Mouse (Mus musculus): ENCODE data around the gene Hsd17b13. TPM values are rescaled to one million over a fixed set of nuclear protein-coding genes. Genes with fewer than 3 reads are reported as not detected.

The Hsd17b13 gene
- total and polyA plus RNA-seq, 2 experiments = 179 to 252 TPM

DNA sequence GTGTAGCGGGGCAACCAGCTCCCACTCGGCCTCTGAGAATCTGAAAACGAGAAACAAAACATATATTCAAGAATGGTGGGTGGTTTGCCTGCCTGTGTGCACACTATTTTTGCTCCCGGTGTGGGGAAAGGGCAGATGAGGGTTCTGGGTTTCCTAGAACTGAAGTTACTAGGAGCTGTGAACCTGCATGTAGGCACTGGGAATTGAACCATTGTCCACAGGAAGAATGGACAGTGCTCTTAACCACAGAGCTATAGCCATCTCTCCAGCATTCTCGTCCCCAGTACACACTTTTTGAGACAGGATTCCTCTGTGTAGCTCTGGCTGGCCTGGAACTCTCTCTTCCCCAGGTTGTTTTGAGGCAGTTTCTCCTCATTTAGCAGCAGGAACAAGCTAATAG, 45.3 kb upstream of the Hsd17b13 start:
- Histone ChIP-seq H3K4me3 (ENCODE audit: insufficient read depth, low read depth, low read length) (no peak overlapping the region), H3K27ac (replicated peaks; ENCODE audit: insufficient read depth, low read depth, low read length) (no peak overlapping the region; the same call in 1 of the 2 replicates), H3K27me3 (ENCODE audit: control insufficient read depth, insufficient read depth, low read length) (no peaks in the 10 kb centered on the region), H3K36me3 (ENCODE audit: control insufficient read depth, insufficient read depth, low read length) (peaks cover 5% of the 10 kb centered on the region; the same call in 1 of the 2 replicates), H3K4me1 (ENCODE audit: control insufficient read depth, insufficient read depth, low read length) (peaks cover 19% of the 10 kb centered on the region), H3K79me2 (ENCODE audit: control insufficient read depth, insufficient read depth, low read length) (peaks cover 24% of the 10 kb centered on the region), H3K9ac (ENCODE audit: low read depth, low read length) (no peak overlapping the region)
- DNase-seq (ENCODE audit: extremely low read depth, low read depth, low spot score) = no peak
- TF ChIP-seq CTCF (IDR thresholded peaks at IDR 0.05; ENCODE audit: low read depth, low read length) (no peak), POLR2A (IDR thresholded peaks at IDR 0.05; ENCODE audit: extremely low read depth, insufficient read depth, low read length) (no peak)
- 65% methylated on average over 5 of the region's 5 CpGs for WGBS

GRCm38 (mm10) chr5:104021597-104022378, 44.6 kb upstream of the Hsd17b13 start, which contains the start of gene Hsd17b11:
Gene Hsd17b11 (minus strand): TSS chr5:104021919.
- Histone ChIP-seq H3K36me3 (ENCODE audit: control insufficient read depth, insufficient read depth, low read length) (peaks cover 12% of the 10 kb centered on the region; the same call in 1 of the 2 replicates), H3K27me3 (ENCODE audit: control insufficient read depth, insufficient read depth, low read length) (no peaks in the 10 kb centered on the region), H3K27ac (replicated peaks; ENCODE audit: insufficient read depth, low read depth, low read length) (peak within 1 kb of the TSS; percentile 81), H3K4me3 (ENCODE audit: insufficient read depth, low read depth, low read length) (peak within 1 kb of the TSS; percentile 35), H3K79me2 (ENCODE audit: control insufficient read depth, insufficient read depth, low read length) (peaks cover 27% of the 10 kb centered on the region), H3K9ac (ENCODE audit: low read depth, low read length) (peak within 1 kb of the TSS; percentile 73), H3K4me1 (ENCODE audit: control insufficient read depth, insufficient read depth, low read length) (peaks cover 19% of the 10 kb centered on the region)
- peak; percentile 90 for DNase-seq (ENCODE audit: extremely low read depth, low read depth, low spot score)
- WGBS = under 1% methylated on average over 31 of the region's 31 CpGs
- peak; percentile 56 for TF ChIP-seq POLR2A (IDR thresholded peaks at IDR 0.05; ENCODE audit: extremely low read depth, insufficient read depth, low read length)
- TF ChIP-seq CTCF (IDR thresholded peaks at IDR 0.05; ENCODE audit: low read depth, low read length) = 0 out of 2 replicates have a peak, but pooled peaks have one; percentile 1

DNA sequence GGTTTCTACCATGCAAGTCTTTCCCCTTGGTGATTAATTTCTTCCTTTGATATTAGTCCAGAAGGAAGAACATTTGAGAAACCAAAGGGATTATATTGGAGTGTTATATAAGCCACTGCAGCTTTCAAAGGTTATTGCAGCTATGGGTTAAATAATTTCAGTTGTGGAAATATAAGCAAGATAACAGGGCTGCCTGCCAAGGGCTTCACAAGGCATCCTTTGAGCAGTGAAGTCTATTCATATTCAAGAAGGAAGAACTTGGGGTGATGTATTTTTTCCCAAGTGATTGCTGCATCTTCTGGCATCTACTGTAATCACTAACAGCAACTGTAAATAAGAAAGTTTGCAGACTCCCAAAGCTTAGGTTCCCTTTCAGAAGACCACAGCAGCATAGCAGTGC, 34.2 kb upstream of the Hsd17b13 start:
- H3K36me3 ChIP-seq (ENCODE audit: control insufficient read depth, insufficient read depth, low read length) = peaks cover 44% of the 10 kb centered on the region
- no peak overlapping the region for H3K9ac ChIP-seq (ENCODE audit: low read depth, low read length)
- no peak for DNase-seq (ENCODE audit: extremely low read depth, low read depth, low spot score)
- H3K79me2 ChIP-seq (ENCODE audit: control insufficient read depth, insufficient read depth, low read length) = peaks cover 3% of the 10 kb centered on the region; the same call in 1 of the 2 replicates
- no peaks in the 10 kb centered on the region for H3K4me1 ChIP-seq (ENCODE audit: control insufficient read depth, insufficient read depth, low read length)
- H3K27ac ChIP-seq (replicated peaks; ENCODE audit: insufficient read depth, low read depth, low read length) = no peak overlapping the region
- no peak overlapping the region for H3K4me3 ChIP-seq (ENCODE audit: insufficient read depth, low read depth, low read length)
- H3K27me3 ChIP-seq (ENCODE audit: control insufficient read depth, insufficient read depth, low read length) = no peaks in the 10 kb centered on the region
- TF ChIP-seq CTCF (IDR thresholded peaks at IDR 0.05; ENCODE audit: low read depth, low read length) (no peak), POLR2A (IDR thresholded peaks at IDR 0.05; ENCODE audit: extremely low read depth, insufficient read depth, low read length) (no peak)

DNA sequence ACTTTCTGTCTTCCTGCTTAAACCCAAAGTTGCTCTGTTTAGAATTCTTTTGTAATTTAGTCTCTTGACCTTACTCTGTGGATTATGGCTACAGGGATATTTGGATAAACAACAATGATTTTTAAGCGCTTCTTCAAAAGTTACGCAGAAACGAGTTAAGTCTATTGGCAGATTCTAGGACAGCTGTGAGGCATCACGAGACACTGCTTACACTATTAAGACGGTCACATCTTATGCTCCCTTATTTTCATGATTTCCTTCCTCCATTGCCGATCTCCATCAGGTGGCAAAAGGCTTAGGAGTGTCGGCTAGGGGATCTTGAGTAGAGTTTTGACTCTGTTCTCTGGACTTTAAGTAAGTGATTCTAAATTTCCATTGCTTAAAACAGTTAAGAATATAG, 33.1 kb upstream of the Hsd17b13 start:
- Histone ChIP-seq H3K27ac (replicated peaks; ENCODE audit: insufficient read depth, low read depth, low read length) (no peak overlapping the region), H3K4me3 (ENCODE audit: insufficient read depth, low read depth, low read length) (no peak overlapping the region), H3K27me3 (ENCODE audit: control insufficient read depth, insufficient read depth, low read length) (no peaks in the 10 kb centered on the region), H3K4me1 (ENCODE audit: control insufficient read depth, insufficient read depth, low read length) (no peaks in the 10 kb centered on the region), H3K36me3 (ENCODE audit: control insufficient read depth, insufficient read depth, low read length) (peaks cover 43% of the 10 kb centered on the region), H3K79me2 (ENCODE audit: control insufficient read depth, insufficient read depth, low read length) (no peaks in the 10 kb centered on the region), H3K9ac (ENCODE audit: low read depth, low read length) (no peak overlapping the region)
- DNase-seq (ENCODE audit: extremely low read depth, low read depth, low spot score) = no peak
- WGBS = 91% methylated on average over 7 of the region's 7 CpGs
- no peak for TF ChIP-seq CTCF (IDR thresholded peaks at IDR 0.05; ENCODE audit: low read depth, low read length)
- TF ChIP-seq POLR2A (IDR thresholded peaks at IDR 0.05; ENCODE audit: extremely low read depth, insufficient read depth, low read length) = no peak

DNA sequence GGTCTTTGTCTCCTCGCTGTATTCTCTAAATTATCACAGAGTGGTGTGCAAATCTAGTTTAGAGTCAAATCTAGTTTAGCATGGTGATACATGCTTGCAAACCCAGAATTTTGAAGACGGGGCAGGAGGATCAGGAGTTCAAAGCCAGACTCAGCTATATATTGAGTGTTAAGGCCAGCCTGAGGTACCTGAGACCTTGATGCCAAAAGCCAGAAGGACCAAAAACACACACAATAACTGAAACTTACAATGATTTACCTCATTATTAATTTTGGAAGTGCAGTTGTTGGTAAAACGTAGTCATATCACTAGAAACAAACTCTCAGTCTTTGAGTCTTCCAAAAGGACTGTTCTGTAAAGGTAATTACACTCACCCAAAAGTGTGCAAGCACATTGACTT, 32.2 kb upstream of the Hsd17b13 start:
- 97% methylated on average over 3 of the region's 3 CpGs for WGBS
- no peak overlapping the region for H3K9ac ChIP-seq (ENCODE audit: low read depth, low read length)
- no peaks in the 10 kb centered on the region for H3K4me1 ChIP-seq (ENCODE audit: control insufficient read depth, insufficient read depth, low read length)
- no peak for DNase-seq (ENCODE audit: extremely low read depth, low read depth, low spot score)
- H3K4me3 ChIP-seq (ENCODE audit: insufficient read depth, low read depth, low read length) = no peak overlapping the region
- H3K27ac ChIP-seq (replicated peaks; ENCODE audit: insufficient read depth, low read depth, low read length) = no peak overlapping the region
- peaks cover 50% of the 10 kb centered on the region for H3K36me3 ChIP-seq (ENCODE audit: control insufficient read depth, insufficient read depth, low read length)
- H3K27me3 ChIP-seq (ENCODE audit: control insufficient read depth, insufficient read depth, low read length) = no peaks in the 10 kb centered on the region
- no peaks in the 10 kb centered on the region for H3K79me2 ChIP-seq (ENCODE audit: control insufficient read depth, insufficient read depth, low read length)
- TF ChIP-seq CTCF (IDR thresholded peaks at IDR 0.05; ENCODE audit: low read depth, low read length) (no peak), POLR2A (IDR thresholded peaks at IDR 0.05; ENCODE audit: extremely low read depth, insufficient read depth, low read length) (no peak)

DNA sequence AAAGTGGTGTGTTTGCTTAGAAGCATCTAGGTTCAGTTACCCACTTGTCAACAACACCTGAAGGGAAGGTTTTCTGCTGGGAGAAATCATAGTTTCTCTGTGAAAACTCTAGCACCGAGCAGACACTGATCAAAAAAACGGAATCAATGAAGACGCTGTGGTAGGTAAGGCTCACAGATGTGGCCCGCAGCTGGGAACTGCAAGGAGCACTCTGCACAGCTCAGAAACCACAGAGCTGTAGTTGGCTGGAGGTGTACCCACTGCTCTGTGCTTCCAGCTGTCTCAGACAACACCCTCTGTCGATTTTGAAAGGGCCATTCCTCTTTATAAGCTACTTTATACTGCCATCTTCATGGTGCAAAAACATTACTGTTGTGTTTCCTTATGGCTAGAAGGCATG, 30.6 kb upstream of the Hsd17b13 start:
- Histone ChIP-seq H3K9ac (ENCODE audit: low read depth, low read length) (no peak overlapping the region), H3K79me2 (ENCODE audit: control insufficient read depth, insufficient read depth, low read length) (no peaks in the 10 kb centered on the region), H3K27ac (replicated peaks; ENCODE audit: insufficient read depth, low read depth, low read length) (no peak overlapping the region), H3K4me3 (ENCODE audit: insufficient read depth, low read depth, low read length) (no peak overlapping the region), H3K36me3 (ENCODE audit: control insufficient read depth, insufficient read depth, low read length) (peaks cover 57% of the 10 kb centered on the region), H3K4me1 (ENCODE audit: control insufficient read depth, insufficient read depth, low read length) (no peaks in the 10 kb centered on the region), H3K27me3 (ENCODE audit: control insufficient read depth, insufficient read depth, low read length) (no peaks in the 10 kb centered on the region)
- TF ChIP-seq POLR2A (IDR thresholded peaks at IDR 0.05; ENCODE audit: extremely low read depth, insufficient read depth, low read length) (no peak), CTCF (IDR thresholded peaks at IDR 0.05; ENCODE audit: low read depth, low read length) (no peak)
- 79% methylated on average over 5 of the region's 5 CpGs for WGBS
- no peak for DNase-seq (ENCODE audit: extremely low read depth, low read depth, low spot score)

Measured in liver, adult 2 months (tissue).